Mouse (Mus musculus) splenic B cell, adult 2 months (primary cell): ENCODE data around the gene Bbs9.

Experiments
- DNase-seq: peaks from one replicate; pipeline ENCODE4 v3.0.0-alpha.2; 2011; ENCODE audit warnings: low read depth, low spot score
- H3K27me3 ChIP-seq: 2 replicates; pipeline ENCODE4 v1.6.1; 2012; ENCODE audit warnings: mild to moderate bottlenecking, low read length, moderate library complexity, mixed read lengths; ENCODE audit not compliant: control insufficient read depth, poor library complexity, insufficient read depth, severe bottlenecking
- H3K36me3 ChIP-seq: 2 replicates; pipeline ENCODE4 v1.6.1; 2012; ENCODE audit warnings: mild to moderate bottlenecking, low read length, moderate library complexity, mixed read lengths; ENCODE audit not compliant: control insufficient read depth, poor library complexity, insufficient read depth, severe bottlenecking

The Bbs9 gene

DNA sequence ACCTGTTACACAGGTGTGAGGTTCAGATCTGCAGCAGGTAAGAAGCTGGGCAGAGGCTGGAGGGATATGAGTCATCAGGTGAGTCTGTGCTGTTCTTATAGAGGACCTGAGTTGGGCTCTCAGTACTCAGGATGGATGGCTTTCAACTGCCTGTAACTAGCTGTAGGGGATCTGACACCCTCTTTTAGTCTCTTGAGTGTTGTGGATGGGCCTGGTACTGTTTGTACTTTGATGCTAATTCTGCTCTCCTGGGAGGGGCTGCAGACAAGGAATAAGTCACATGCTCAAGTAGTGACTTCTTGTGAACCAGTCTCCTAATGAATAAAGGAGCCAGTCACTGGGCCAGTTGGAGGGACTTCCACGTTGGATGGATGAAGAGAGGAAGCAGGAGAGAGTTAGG, 257.1 kb downstream of the Bbs9 start:
- Histone ChIP-seq H3K27me3 (no peaks in the 10 kb centered on the region), H3K36me3 (no peaks in the 10 kb centered on the region)
- DNase-seq, result no peak

DNA sequence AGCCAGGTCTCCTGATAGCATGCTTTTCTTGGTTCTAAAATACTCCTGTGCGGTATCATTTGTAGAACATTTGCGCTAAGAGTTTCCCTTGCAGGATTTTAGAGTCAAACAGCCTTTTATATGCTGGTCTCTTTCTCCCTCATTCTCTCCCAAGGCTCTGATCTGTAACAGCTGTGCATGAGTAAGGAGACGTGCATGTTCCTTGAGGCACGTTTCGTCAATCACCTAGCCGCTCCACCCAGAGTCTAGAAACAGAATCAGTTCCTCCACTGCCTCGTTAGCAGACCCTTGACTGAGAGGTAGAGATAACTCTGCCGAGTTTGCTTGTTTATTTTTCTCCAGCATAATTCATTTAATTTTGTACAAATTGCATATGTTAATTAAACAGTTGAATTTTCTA, 259.4 kb downstream of the Bbs9 start:
- DNase-seq, result no peak
- Histone ChIP-seq H3K36me3 (no peaks in the 10 kb centered on the region), H3K27me3 (no peaks in the 10 kb centered on the region)

DNA sequence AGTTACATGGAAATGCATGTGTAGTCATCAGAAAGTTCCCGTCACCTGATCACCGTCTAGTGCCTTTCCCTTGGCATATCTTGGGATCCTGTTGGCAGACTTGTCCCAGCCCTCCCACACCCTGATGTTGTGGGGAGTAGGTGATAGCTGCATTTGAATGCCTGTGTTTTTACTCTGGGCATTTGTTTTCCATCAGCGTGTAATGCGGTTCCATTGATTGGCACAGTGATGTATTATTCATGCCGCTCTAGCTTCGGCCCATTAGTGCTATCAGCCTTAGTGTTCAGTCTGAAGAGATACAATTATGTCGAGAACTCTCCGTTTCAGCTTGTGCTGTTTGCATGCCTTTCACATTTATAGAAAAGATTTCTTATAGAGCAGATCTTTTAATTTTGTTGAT, 259.9 kb downstream of the Bbs9 start:
- no peak for DNase-seq
- Histone ChIP-seq H3K27me3 (no peaks in the 10 kb centered on the region), H3K36me3 (no peaks in the 10 kb centered on the region)

DNA sequence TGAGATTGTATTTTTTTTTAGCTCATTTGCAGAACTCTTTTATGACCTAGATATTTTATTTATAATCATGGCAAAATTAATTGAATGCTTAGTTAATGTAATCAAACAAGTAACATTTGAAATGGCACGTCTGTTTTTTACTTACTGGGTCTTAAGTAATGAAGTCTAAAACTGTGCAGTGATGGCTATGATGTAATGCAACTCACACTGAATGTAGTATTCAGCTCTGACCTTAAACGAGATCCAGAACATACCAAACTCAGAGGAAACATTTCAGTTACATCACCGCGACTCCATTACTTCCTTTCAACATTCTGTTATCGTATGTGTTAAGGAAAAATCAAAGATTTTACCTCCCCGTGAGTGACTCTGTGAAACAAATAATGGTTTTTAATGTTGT, 262.4 kb downstream of the Bbs9 start:
- DNase-seq, result no peak
- Histone ChIP-seq H3K36me3 (no peaks in the 10 kb centered on the region), H3K27me3 (no peaks in the 10 kb centered on the region)

DNA sequence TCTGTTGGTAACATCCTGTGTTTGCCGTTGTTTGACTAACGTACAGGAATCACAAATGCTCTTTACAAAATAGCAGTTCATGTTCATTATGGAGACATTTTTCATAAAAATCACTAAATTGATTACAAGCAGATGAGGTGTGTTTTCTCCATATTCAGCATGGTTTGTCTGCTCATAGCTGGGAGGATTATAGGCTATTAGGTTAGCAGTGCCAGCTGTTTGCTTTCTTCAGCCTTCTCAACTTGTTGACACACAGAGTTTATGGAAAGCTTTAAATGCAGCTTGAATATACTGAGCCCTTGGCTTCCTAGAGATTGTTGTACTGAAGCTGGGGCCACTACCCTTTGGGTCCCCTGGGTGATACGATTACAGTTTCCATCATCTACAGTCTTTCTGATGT, 263.3 kb downstream of the Bbs9 start:
- no peaks in the 10 kb centered on the region for H3K27me3 ChIP-seq
- no peaks in the 10 kb centered on the region for H3K36me3 ChIP-seq
- DNase-seq, result no peak

DNA sequence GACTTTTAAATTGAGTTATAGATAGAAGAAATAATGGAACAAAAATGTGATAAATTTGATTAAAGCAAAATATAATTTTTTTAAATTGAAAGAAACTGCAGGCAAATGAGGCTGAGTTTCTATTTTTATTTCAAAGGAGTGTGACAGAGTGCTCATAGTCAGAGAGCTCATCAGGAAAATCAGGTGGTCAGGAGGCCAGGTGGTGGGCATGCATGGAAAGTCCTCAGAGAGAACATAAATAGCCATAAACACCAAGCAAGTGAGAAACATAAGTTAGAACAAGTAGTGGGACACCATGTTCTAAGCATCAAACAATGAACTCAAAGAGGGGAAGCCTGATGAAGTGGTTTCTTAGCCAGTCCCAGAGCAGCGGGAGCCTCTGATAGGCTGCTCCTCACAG, 266.5 kb downstream of the Bbs9 start:
- no peaks in the 10 kb centered on the region for H3K27me3 ChIP-seq
- DNase-seq, result no peak
- H3K36me3 ChIP-seq, result no peaks in the 10 kb centered on the region

DNA sequence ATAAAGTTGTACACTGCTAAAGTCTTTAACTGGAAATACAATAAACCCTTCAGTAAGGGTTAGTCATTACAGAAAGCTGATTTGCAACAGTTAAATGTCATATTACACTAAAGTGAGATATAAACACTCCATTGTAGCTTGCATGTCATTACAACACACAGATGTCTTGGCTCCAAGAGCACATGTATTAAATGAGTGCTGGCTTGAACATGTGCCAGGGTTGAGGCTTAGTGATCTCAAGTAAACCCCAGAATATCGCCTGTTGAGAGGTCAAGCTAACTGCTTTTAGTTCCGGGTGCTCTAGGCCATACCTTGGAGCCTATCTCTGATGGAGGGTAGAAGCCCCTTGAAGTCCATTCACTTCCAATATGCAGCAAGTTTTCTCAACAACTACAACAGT, 273.1 kb downstream of the Bbs9 start:
- Histone ChIP-seq H3K27me3 (no peaks in the 10 kb centered on the region), H3K36me3 (no peaks in the 10 kb centered on the region)
- DNase-seq, result no peak

DNA sequence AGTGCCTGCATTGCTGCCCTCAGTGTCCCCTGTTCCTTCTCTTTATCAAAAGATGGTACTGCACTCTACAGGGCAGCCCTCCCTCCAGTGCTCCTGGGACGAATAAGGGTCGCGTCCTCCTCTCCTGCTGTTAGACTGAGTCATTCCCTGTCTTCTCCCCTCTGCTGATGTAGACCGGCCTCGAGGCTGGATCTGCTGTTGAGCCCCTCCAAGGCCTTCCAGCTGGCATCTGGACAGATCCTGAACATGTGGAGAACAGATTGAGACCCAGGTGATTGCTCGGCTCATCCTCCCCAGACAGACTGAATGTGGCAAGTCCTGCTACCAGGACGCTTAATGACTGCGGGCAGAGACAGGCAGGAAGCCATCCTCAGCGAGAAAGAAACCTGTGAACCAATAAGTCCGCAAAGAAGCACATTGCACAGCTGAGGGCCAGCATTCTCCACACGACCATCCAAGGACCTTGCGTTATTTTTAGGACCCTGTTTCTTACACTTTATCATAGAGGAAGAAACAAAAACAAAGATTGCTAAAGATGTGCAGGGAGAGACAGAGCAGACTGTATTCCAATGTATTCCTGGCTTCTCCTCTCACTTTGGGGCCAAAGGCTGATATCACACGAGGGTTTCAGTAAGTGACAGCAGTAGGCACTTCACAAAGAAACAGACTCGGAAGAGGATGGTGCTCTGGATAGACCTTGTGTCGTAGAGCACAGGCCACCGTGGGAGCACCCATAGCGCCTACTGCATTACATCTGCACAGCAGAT, 275.4 kb downstream of the Bbs9 start:
- H3K27me3 ChIP-seq, result no peaks in the 10 kb centered on the region
- H3K36me3 ChIP-seq, result no peaks in the 10 kb centered on the region
- DNase-seq, result no peak

DNA sequence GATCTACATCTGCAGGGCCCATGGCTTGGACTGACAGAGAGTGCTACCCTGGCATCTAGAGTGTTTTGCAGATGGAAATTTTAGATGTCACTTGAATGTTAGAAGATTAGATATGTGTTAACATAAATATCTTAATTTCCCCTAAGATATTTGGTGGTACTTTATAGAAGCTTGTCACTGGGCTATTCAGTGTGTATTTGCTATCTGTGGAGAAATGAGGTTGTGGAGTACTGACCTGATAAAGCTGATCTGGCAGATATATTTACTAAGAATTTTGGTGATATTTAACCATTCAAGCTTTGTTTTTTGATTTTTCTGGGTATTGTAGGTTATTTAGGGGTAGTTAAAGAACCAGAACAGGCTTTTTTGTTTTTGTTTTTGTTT, 276.0 kb downstream of the Bbs9 start:
- H3K27me3 ChIP-seq, result no peaks in the 10 kb centered on the region
- DNase-seq, result no peak
- H3K36me3 ChIP-seq, result no peaks in the 10 kb centered on the region

DNA sequence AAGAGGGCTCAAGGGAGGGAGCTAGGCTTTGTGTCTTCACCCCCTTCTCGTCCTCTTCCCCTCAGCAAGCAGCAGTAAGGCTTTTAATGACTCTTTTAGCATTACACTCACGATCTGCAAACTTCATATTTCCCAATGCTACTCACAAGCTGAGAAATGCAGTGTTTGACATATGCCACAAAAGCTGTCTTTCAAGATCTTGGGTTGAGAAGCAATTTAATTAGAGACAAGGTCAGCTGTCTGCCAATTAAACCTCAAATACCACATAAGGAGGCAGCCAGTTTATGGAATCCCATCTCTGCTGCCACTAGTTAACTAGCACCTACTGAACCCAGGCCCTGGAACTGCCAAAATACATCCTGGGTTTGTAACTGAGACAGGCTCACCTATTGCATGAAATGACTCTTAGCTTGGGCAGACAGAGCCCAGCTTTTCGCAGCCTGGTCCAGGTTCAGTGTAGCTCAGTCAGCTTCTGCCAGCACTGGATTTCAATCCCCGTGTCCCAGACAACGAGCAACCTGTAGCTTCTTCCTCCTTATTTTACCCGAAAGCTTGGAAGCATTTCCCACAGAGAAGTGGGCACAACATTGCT, 278.7 kb downstream of the Bbs9 start:
- Histone ChIP-seq H3K27me3 (no peaks in the 10 kb centered on the region), H3K36me3 (no peaks in the 10 kb centered on the region)
- DNase-seq, result no peak

DNA sequence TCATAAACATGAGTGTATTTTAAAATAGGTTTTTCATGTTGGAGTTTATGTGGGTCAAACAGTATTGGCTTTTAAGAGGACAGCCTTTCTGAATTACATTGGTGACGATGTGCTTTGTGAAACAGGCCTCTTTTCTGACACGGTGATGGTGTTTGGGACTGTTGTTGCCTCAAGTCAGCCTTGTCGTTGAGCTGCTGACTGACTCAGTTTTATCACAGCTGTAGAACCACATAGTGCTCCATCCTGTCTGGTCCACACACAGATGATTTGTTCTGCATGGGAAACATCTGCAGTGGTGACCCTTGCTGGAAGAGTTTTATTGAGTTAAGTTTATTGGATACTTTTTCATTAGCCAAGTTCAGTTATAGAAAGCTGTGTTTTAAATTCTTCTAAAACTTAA, 283.0 kb downstream of the Bbs9 start:
- Histone ChIP-seq H3K27me3 (no peaks in the 10 kb centered on the region), H3K36me3 (no peaks in the 10 kb centered on the region)
- no peak for DNase-seq

DNA sequence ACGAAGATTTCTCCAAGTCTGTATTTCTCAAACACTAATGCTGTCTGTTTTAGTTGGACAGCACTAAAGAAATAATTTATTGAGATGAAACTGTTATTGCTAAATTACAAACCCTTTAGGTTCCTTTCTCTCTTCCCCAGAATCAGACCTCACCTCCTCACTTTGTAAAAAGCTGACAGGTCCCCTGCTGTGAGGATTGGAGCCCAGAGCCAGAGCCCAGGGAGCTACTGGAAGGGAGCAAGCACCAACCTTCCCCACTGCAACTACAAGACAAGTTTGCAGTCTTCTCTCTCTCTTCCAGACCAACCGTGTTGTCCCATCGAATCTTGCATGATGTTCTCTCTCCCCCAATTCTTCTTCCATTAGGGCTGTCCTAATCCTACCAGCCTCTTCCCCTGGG, 283.7 kb downstream of the Bbs9 start:
- no peak for DNase-seq
- Histone ChIP-seq H3K27me3 (no peaks in the 10 kb centered on the region), H3K36me3 (no peaks in the 10 kb centered on the region)

DNA sequence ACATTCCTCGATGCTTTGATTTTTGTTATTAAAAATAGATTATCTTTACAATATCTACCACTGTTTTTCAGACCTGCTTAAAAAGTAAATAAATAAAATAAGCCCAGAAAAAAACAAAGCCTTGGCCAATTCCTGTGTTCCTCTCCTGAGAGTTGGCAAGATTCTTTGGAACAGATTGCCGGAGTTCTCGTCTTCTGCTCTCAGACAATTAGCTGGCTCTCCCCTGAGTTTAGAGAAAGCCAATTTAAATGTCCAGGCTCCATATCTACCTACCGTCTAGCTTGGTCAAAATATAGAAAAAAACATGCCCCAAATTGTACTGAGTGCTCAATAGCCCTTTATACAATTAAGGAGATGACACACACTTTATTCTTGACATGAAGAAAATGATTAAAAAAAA, 284.9 kb downstream of the Bbs9 start:
- H3K27me3 ChIP-seq, result no peaks in the 10 kb centered on the region
- H3K36me3 ChIP-seq, result no peaks in the 10 kb centered on the region
- DNase-seq, result no peak

DNA sequence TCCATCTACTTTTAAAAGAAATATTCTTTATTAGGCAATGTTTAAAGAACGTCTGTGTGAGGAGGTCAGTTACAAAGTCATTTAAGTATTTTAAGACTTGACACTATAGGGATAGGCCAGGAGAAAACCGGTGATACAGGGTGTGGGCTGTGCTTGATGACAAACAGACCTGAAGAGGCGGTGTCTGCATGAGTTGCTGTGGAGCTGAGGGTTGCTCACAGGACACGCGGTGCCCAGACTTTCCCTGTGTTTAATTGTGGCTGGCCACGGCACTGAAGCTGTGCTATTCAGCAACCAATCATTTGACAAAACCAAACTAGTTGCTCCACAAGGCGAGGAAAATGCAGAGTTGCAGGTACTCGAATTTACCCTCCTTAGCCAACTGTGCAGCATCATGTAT, 286.0 kb downstream of the Bbs9 start:
- Histone ChIP-seq H3K27me3 (no peaks in the 10 kb centered on the region), H3K36me3 (no peaks in the 10 kb centered on the region)
- no peak for DNase-seq

DNA sequence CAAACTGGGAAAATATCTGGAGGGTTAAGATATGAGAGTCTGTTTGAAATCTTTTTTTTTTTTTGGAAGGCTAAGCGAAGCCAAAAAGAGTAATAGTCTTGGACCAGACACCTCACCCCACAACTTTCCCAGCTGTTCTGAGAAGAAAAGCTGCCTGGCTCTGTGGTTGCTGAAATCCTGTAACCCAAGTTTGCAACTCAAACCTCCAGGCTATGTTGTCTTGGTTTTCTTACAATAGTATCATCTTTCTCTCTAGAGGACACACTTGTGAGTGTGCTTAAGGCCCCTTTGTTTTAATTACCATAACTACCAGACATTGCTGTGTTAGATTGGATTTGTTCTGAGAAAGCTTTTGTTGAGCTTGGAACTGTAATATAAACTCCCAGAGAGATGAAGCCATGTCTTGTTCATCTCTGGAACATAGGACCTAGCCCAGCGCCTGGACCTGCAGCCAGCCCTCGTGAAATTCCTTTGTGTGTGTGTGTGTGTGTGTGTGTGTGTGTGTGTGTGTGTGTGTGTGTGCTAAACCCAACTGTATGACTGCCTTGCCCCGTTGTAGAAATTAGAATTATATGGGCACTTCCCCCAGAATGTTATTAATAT, 290.2 kb downstream of the Bbs9 start:
- Histone ChIP-seq H3K36me3 (no peaks in the 10 kb centered on the region), H3K27me3 (no peaks in the 10 kb centered on the region)
- DNase-seq, result no peak
